In genomic region chr3:67213047-67213457, GRCm38 (mm10) we compare ENCODE assay signal across 21 mouse cellular contexts.
DNase-seq lines count a peak whose midpoint lies in the region; ATAC-seq and TF ChIP-seq lines count a peak whose summit lies in the region.
"Had no signal": no experiment of that assay in that cellular context is flagged by ENCODE, and none has a peak within 500 bp of the region (broad histone marks: within the 10 kb centered on the region; RNA-seq: fewer than 3 reads in every experiment).

No protein-coding gene starts in this region.

- no peak overlapping the region for H3K9ac ChIP-seq in forebrain, embryonic 14.5 days (ENCODE audit: low read length)
- H3K9ac ChIP-seq in forebrain, embryonic 12.5 days = no peak overlapping the region
- no peak overlapping the region for H3K9ac ChIP-seq in midbrain, embryonic 14.5 days (replicated peaks; ENCODE audit: low read length)
- H3K9ac ChIP-seq: heart, embryonic 15.5 days had no signal

- no peaks in the 10 kb centered on the region for H3K27me3 ChIP-seq in forebrain, embryonic 14.5 days (replicated peaks; ENCODE audit: control insufficient read depth, insufficient read depth, low read length)
- no peaks in the 10 kb centered on the region for H3K27me3 ChIP-seq in forebrain, embryonic 12.5 days
- no peaks in the 10 kb centered on the region for H3K27me3 ChIP-seq in Patski
- no peaks in the 10 kb centered on the region for H3K27me3 ChIP-seq in midbrain, embryonic 14.5 days (ENCODE audit: control insufficient read depth, insufficient read depth, low read length)
- H3K27me3 ChIP-seq: CH12.LX; heart, embryonic 15.5 days had no signal

- no peaks in the 10 kb centered on the region for H3K4me1 ChIP-seq in forebrain, embryonic 14.5 days (ENCODE audit: control insufficient read depth, insufficient read depth, low read length)
- H3K4me1 ChIP-seq in forebrain, embryonic 12.5 days = peaks cover 5% of the 10 kb centered on the region; the same call in 1 of the 2 replicates
- peaks cover 4% of the 10 kb centered on the region; the same call in 1 of the 2 replicates for H3K4me1 ChIP-seq in midbrain, embryonic 14.5 days (ENCODE audit: control insufficient read depth, insufficient read depth, low read length)
- H3K4me1 ChIP-seq: heart, embryonic 15.5 days had no signal

- no peak overlapping the region for H3K4me2 ChIP-seq in forebrain, embryonic 14.5 days (ENCODE audit: low read length)
- no peak overlapping the region for H3K4me2 ChIP-seq in forebrain, embryonic 12.5 days
- H3K4me2 ChIP-seq in midbrain, embryonic 14.5 days (ENCODE audit: low read length) = no peak overlapping the region
- H3K4me2 ChIP-seq: heart, embryonic 15.5 days; liver, embryonic 11.5 days had no signal

- no peak overlapping the region for H3K4me3 ChIP-seq in forebrain, embryonic 14.5 days (ENCODE audit: low read depth, low read length)
- H3K4me3 ChIP-seq in forebrain, embryonic 12.5 days (replicated peaks) = no peak overlapping the region
- no peak overlapping the region for H3K4me3 ChIP-seq in midbrain, embryonic 14.5 days (replicated peaks; ENCODE audit: low read depth, low read length)
- H3K4me3 ChIP-seq: heart, embryonic 15.5 days had no signal

- CTCF ChIA-PET in Patski (lab: Charles Lee) = interaction anchor here (1.8 kb wide), 1 partner anchor 24 kb away, joined by 4 read pairs; no protein-coding TSS in a partner anchor

- POLR2A ChIA-PET in Patski (lab: Charles Lee) = no interaction called here

- no peak for TF ChIP-seq CTCF in Patski (IDR thresholded peaks at IDR 0.05)

- DNase-seq in forebrain, embryonic 14.5 days (ENCODE audit: low spot score) = peak; percentile 35
- no peak for DNase-seq in Patski (ENCODE audit: low read depth, low spot score)
- DNase-seq in embryo, embryonic 9.5 days (ENCODE audit: extremely low spot score) = peak; percentile 4
- DNase-seq in midbrain, embryonic 14.5 days = peak; percentile 56
- DNase-seq in heart, postnatal 25 days (ENCODE audit: low spot score) = no peak
- DNase-seq in spleen, postnatal 4 days (ENCODE audit: low spot score in 2 of 2) = no peak
- DNase-seq: adrenal gland, adult 8-10 months; cerebellum, postnatal 10 days; gastrocnemius, postnatal 14 days; heart, adult 18-20 months; kidney, adult 18-20 months; left cerebral cortex, postnatal 4 days; lung, adult 2 months; right cerebral cortex, adult 18-20 months; thymus, postnatal 14 days had no signal

- peak; percentile 50; the same call in 1 of the 2 replicates for ATAC-seq in forebrain, embryonic 14.5 days
- no peak for ATAC-seq in forebrain, embryonic 12.5 days (ENCODE audit: low FRiP score)
- peak; percentile 31 for ATAC-seq in Patski
- peak; percentile 46; the same call in 1 of the 2 replicates for ATAC-seq in midbrain, embryonic 14.5 days (ENCODE audit: low FRiP score, low TSS enrichment)
- no peak for ATAC-seq in activated CD4-positive, CD25-positive, alpha-beta regulatory T cell, adult 4 months

- H3K9me3 ChIP-seq in forebrain, embryonic 14.5 days (replicated peaks; ENCODE audit: control insufficient read depth, low read length) = no peaks in the 10 kb centered on the region
- no peaks in the 10 kb centered on the region for H3K9me3 ChIP-seq in forebrain, embryonic 12.5 days
- H3K9me3 ChIP-seq in midbrain, embryonic 14.5 days (ENCODE audit: control insufficient read depth, low read length) = no peaks in the 10 kb centered on the region
- H3K9me3 ChIP-seq: heart, embryonic 15.5 days had no signal

- intact Hi-C loops in heart, postnatal 25 days (cut with DNase I) = no loop called here

- in situ Hi-C loops in Patski (cut with MboI; ENCODE audit: low pct_unique_long_range_greater_than_20kb) = no loop called here

- H3K36me3 ChIP-seq in forebrain, embryonic 14.5 days (ENCODE audit: control insufficient read depth, insufficient read depth, low read length) = no peaks in the 10 kb centered on the region
- no peaks in the 10 kb centered on the region for H3K36me3 ChIP-seq in forebrain, embryonic 12.5 days (replicated peaks)
- no peaks in the 10 kb centered on the region for H3K36me3 ChIP-seq in midbrain, embryonic 14.5 days (ENCODE audit: control insufficient read depth, insufficient read depth, low read length)
- H3K36me3 ChIP-seq: heart, embryonic 15.5 days had no signal

- WGBS in forebrain, embryonic 14.5 days = 10% methylated on average over 1 of the region's 1 CpGs
- WGBS in forebrain, embryonic 12.5 days = 21% methylated on average over 1 of the region's 1 CpGs
- 38% methylated on average over 1 of the region's 1 CpGs for WGBS in midbrain, embryonic 14.5 days

- no peak overlapping the region for H3K27ac ChIP-seq in forebrain, embryonic 14.5 days (ENCODE audit: low read depth, low read length)
- H3K27ac ChIP-seq in forebrain, embryonic 12.5 days = no peak overlapping the region
- H3K27ac ChIP-seq in midbrain, embryonic 14.5 days (replicated peaks; ENCODE audit: low read depth, low read length) = 0 out of 2 replicates have a peak overlapping the region, but pooled peaks have one; percentile 37
- H3K27ac ChIP-seq: heart, embryonic 15.5 days; kidney, postnatal 0 days had no signal

Comparison
In these comparisons a context has a peak if more than half of its experiments do, and no peak if none do; other contexts are left out.
1. ATAC-seq: peak in forebrain, embryonic 14.5 days (single experiment), Patski (single experiment) and midbrain, embryonic 14.5 days (single experiment); none in forebrain, embryonic 12.5 days (single experiment) and activated CD4-positive, CD25-positive, alpha-beta regulatory T cell, adult 4 months (single experiment).
2. DNase-seq: peak in forebrain, embryonic 14.5 days (single experiment), embryo, embryonic 9.5 days (single experiment) and midbrain, embryonic 14.5 days (single experiment); none in Patski (single experiment), heart, postnatal 25 days (single experiment) and spleen, postnatal 4 days (0 of 2).